Mouse (Mus musculus): ENCODE results near the gene Sac3d1.

Sac3d1 gene

GRCm38 (mm10) chr19:6121761-6122160 lies 3.3 kb upstream of the Sac3d1 start:
- no peak for DNase-seq (ENCODE audit: extremely low read depth, low read depth, low spot score)

- DNase-seq (ENCODE audit: extremely low read depth, low read depth, low spot score), result no peak
Observed at GRCm38 (mm10) chr19:6118677-6119185, 281 bp upstream of the Sac3d1 start.

GRCm38 (mm10) chr19:6117346-6117985 lies 984 bp downstream of the Sac3d1 start:
- DNase-seq (ENCODE audit: extremely low read depth, low read depth, low spot score), result no peak

DNA sequence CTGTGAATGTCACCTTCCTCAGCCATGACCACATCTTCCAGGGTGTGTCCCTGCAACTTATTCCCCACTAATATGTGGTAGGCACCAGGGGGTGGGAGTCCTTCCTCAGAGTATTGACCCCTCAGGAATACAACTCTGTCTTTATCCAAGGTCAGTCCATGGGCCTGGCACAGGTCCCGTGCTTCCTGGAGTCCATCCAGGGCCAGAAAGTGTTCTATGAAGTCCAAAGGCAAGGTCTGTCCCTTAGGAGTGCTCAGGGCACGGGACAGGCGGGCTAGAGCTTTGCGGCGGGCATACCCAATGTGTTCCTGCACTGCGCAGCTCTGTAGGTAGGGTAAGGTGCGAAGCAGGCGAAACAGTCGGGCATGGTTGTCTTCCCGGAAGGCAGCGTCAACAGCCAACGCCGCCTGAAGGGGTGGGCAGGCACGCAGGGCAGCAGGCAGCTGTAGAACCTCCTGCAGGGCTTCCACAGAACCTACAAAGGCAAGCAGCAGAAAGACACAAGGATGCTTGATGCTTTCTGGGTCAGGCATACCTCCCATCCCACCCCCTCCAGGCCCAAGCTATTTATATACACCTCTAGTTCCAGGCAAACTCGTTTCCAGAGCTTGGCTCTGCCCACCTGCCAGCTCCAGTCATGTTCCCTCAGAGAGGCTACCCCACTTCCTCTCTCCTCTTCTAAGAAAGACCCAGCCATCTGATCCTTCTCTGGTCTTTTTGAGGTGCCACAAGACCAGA lies 2.2 kb downstream of the Sac3d1 start:
- DNase-seq (ENCODE audit: extremely low read depth, low read depth, low spot score), result no peak

DNA sequence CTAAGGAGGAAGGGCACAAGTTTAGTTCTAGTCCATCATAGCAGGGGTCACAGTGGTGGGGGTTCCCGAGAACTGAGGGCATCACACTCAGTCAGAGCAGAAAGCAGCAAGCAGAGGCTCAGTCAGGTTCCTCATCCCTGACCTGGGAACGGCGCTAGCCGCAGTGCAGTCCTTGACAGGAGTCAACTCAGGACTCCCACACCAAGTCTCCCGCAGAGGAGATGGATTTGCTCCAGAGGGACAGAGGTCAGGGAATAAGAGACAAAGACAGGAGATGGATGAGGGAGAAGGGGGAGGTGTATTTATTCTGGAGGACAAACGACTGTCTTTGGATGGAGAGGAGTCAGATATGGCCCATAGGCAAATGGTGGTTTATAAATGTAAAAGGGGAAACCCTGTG lies 5.3 kb downstream of the Sac3d1 start:
- DNase-seq (ENCODE audit: extremely low read depth, low read depth, low spot score), result no peak

GRCm38 (mm10) chr19:6105586-6105985 lies 12.9 kb downstream of the Sac3d1 start, which contains the start of gene Naaladl1:
Gene Naaladl1, plus strand, starts transcription at chr19:6105782.
- no peak for DNase-seq (ENCODE audit: extremely low read depth, low read depth, low spot score)

DNA sequence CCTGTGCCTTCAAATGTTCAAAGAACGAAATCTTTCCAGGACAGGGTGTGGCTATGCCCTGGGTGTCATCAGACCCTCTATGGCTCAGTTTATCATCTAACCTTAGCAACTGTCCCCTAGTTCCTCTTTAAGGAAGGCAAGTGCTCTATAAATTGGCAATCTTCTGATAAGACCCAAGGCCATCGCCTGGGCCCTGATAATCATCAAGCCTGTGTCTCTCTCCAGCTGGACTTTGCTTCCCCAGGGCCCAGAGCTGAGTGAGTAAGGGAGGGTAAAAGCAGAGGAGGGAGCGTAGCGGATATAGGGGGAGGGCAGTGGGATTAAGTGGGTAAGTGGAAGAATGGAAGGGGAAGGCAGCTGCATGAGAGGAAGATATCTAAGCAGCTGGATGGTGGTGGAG lies 14.0 kb downstream of the Sac3d1 start:
- no peak for DNase-seq (ENCODE audit: extremely low read depth, low read depth, low spot score)

- DNase-seq (ENCODE audit: extremely low read depth, low read depth, low spot score), result no peak
Observed at GRCm38 (mm10) chr19:6102169-6102853, 16.1 kb downstream of the Sac3d1 start.

DNA sequence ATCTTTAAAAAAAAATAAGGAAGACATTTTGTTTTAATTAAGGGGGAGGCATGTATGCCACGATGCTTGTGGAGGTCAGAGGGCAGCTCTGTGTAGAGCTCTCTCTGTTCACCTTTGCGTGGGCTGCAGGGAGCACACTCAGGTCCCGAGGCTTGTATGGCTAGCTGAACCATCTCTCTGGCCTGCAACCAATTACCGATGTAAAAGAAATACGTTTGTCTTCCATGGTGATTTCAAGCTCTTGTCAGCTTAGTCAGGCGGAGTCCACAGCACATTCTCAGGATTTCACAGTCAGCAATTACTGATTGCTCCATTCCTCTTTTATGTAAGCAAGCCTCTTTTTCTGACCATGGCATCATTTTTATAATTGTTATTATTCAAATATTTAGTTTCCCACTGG lies 17.3 kb downstream of the Sac3d1 start:
- no peak for DNase-seq (ENCODE audit: extremely low read depth, low read depth, low spot score)

- DNase-seq (ENCODE audit: extremely low read depth, low read depth, low spot score), result no peak
Observed at GRCm38 (mm10) chr19:6097847-6098246, 20.6 kb downstream of the Sac3d1 start.

GRCm38 (mm10) chr19:6094119-6094518 lies 24.3 kb downstream of the Sac3d1 start, which contains the start of gene AC131692.1:
Gene AC131692.1, plus strand, starts transcription at chr19:6094419.
- no peak for DNase-seq (ENCODE audit: extremely low read depth, low read depth, low spot score)

DNA sequence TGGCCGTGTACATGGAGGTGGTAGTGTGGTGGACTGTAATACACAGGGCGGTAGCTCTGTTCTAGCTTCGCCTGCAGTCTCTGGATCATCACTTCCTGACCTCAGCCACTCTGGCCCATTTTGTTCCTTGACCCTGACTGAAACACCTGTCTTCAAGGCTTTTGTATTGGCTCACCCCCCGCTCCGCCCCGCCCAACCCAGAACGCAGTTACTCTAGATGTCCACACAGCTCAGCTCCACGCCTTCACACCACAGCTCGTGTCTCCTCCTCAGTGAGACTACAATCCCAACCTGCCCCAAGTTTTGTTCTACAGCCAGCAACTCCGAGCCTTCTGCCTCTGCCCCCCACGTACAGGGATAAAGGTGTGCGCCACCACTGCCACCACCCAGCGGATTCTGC lies 29.6 kb downstream of the Sac3d1 start:
- no peak for DNase-seq (ENCODE audit: extremely low read depth, low read depth, low spot score)

GRCm38 (mm10) chr19:6085417-6085879 lies 33.0 kb downstream of the Sac3d1 start:
- no peak for DNase-seq (ENCODE audit: extremely low read depth, low read depth, low spot score)

DNA sequence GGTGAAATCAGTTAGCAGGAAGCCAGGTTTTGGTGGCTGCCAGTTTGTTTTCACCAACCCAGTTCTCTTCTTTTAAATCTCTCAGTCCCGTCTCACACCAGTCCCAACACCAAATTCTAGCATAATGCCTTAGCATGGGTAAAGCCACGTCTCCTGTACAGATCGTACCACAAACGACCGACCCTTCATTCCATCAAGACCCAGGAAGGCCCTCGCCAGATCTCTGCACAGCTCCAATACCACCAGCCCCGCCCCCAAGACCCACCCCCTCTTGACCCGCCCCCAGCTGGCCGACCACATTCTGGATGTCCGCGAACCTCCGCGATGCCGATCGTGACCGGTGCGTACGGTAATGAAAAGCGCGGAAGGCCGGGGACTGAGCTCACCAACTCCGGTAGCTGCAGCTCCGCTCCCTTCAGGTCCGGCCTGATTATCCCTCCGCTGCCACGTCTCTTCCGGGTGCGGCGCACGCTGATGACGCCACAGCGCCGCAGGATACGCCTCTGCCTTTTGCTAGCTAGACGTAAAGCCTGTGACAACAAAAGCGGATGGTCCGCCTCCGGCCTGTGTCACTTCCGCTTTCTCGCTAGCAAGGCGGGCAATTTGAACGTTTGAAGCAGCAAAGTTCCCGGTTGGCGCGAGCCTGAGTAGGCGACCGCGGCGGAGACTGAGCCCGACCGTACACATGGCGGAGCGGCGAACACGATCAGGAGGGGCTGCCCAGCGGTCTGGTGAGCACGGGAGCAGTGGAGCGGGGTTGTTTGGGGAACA lies 33.8 kb downstream of the Sac3d1 start, which contains the start of the genes Zfpl1 and Cdca5:
TSS of gene Zfpl1 (minus strand) at position 479 of the 771 bp plus-strand sequence.
TSS of gene Cdca5 (plus strand) at position 506 of the 771 bp plus-strand sequence.
- DNase-seq (ENCODE audit: extremely low read depth, low read depth, low spot score), result peak; percentile 77

- no peak for DNase-seq (ENCODE audit: extremely low read depth, low read depth, low spot score)
Observed at GRCm38 (mm10) chr19:6082156-6082555, 36.3 kb downstream of the Sac3d1 start, which contains the start of gene Gm28374. Gene Gm28374, minus strand, starts transcription at chr19:6082256.

GRCm38 (mm10) chr19:6079983-6080480 lies 38.4 kb downstream of the Sac3d1 start, which contains the start of gene Tmem262:
Gene Tmem262, plus strand, starts transcription at chr19:6080033.
- DNase-seq (ENCODE audit: extremely low read depth, low read depth, low spot score), result no peak

GRCm38 (mm10) chr19:6076564-6077393 lies 41.7 kb downstream of the Sac3d1 start, which contains the start of gene Vps51:
Gene Vps51, minus strand, starts transcription at chr19:6077231.
- DNase-seq (ENCODE audit: extremely low read depth, low read depth, low spot score), result no peak

- DNase-seq (ENCODE audit: extremely low read depth, low read depth, low spot score), result no peak
Observed at GRCm38 (mm10) chr19:6073889-6074288, 44.6 kb downstream of the Sac3d1 start.

- DNase-seq (ENCODE audit: extremely low read depth, low read depth, low spot score), result no peak
Observed at GRCm38 (mm10) chr19:6071261-6071660, 47.2 kb downstream of the Sac3d1 start.

Data from fat pad, adult 2 months (tissue).